ENCODE assay signal across 8 mouse cellular contexts in the genomic region with DNA sequence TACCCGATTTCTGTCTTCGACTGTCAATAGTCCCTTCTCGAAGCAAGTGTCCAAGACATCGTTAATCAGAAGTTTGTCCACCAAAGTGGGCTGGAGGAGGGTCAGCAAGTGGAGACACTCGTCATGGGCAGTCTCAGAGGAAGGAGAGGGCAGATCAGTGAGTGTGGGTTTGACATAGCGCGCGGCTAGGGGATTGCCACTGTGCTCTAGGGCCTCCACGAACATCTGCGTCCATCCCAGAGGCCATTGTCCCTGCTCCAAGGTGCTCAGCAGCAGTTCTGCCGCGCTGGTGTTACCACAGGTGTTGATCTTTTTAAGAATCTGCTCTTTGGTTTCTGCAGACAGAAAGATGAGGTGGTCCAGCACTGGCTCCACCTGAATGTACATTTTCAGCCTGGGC. TPM values are rescaled to one million over a fixed set of nuclear protein-coding genes. Genes with fewer than 3 reads are reported as not detected.
DNase-seq lines count a peak whose midpoint lies in the region; ATAC-seq lines count a peak whose summit lies in the region.

No protein-coding gene starts in this region.

- H3K4me3 ChIP-seq in forebrain, embryonic 11.5 days (ENCODE audit: low read depth, low read length): peak overlapping the region; percentile 42
- H3K4me3 ChIP-seq in hindbrain, embryonic 16.5 days (ENCODE audit: low read length): peak overlapping the region; percentile 53
- H3K4me3 ChIP-seq in liver, embryonic 15.5 days (replicated peaks): peak overlapping the region; percentile 82
- peak overlapping the region; percentile 43 for H3K4me3 ChIP-seq in neural tube, embryonic 13.5 days

- H3K4me2 ChIP-seq in forebrain, embryonic 11.5 days (ENCODE audit: low read depth, low read length, severe bottlenecking): peak overlapping the region; percentile 70
- H3K4me2 ChIP-seq in hindbrain, embryonic 16.5 days (ENCODE audit: low read length): peak overlapping the region; percentile 94
- H3K4me2 ChIP-seq in liver, embryonic 15.5 days: peak overlapping the region; percentile 87
- H3K4me2 ChIP-seq in neural tube, embryonic 13.5 days: peak overlapping the region; percentile 77

- peak overlapping the region; percentile 60 for H3K9ac ChIP-seq in forebrain, embryonic 11.5 days (ENCODE audit: low read length)
- peak overlapping the region; percentile 66 for H3K9ac ChIP-seq in hindbrain, embryonic 16.5 days (ENCODE audit: low read depth, low read length)
- H3K9ac ChIP-seq in liver, embryonic 15.5 days: peak overlapping the region; percentile 70
- peak overlapping the region; percentile 62 for H3K9ac ChIP-seq in neural tube, embryonic 13.5 days

- H3K4me1 ChIP-seq in forebrain, embryonic 11.5 days (replicated peaks; ENCODE audit: control insufficient read depth, insufficient read depth, low read length): no peaks in the 10 kb centered on the region; the same call in 1 of the 2 replicates
- peaks cover 14% of the 10 kb centered on the region for H3K4me1 ChIP-seq in hindbrain, embryonic 16.5 days (ENCODE audit: control insufficient read depth, insufficient read depth, low read depth, low read length)
- H3K4me1 ChIP-seq in liver, embryonic 15.5 days (replicated peaks): peaks cover 26% of the 10 kb centered on the region
- peaks cover 21% of the 10 kb centered on the region for H3K4me1 ChIP-seq in neural tube, embryonic 13.5 days (replicated peaks)

- H3K9me3 ChIP-seq in forebrain, embryonic 11.5 days (ENCODE audit: control insufficient read depth, low read length): no peaks in the 10 kb centered on the region
- H3K9me3 ChIP-seq in hindbrain, embryonic 16.5 days (ENCODE audit: control insufficient read depth, low read length): no peaks in the 10 kb centered on the region
- H3K9me3 ChIP-seq in liver, embryonic 15.5 days (replicated peaks): no peaks in the 10 kb centered on the region
- H3K9me3 ChIP-seq in neural tube, embryonic 13.5 days: no peaks in the 10 kb centered on the region

- no peaks in the 10 kb centered on the region for H3K36me3 ChIP-seq in forebrain, embryonic 11.5 days (ENCODE audit: control insufficient read depth, insufficient read depth, low read length)
- no peaks in the 10 kb centered on the region for H3K36me3 ChIP-seq in hindbrain, embryonic 16.5 days (ENCODE audit: control insufficient read depth, insufficient read depth, low read length)
- H3K36me3 ChIP-seq in liver, embryonic 15.5 days (replicated peaks): no peaks in the 10 kb centered on the region
- H3K36me3 ChIP-seq in neural tube, embryonic 13.5 days: no peaks in the 10 kb centered on the region

- peak; percentile 49 for ATAC-seq in forebrain, embryonic 11.5 days (replicated peaks; ENCODE audit: low FRiP score)
- ATAC-seq in hindbrain, embryonic 16.5 days: no peak; the same call in 1 of the 2 replicates
- peak; percentile 58 for ATAC-seq in liver, embryonic 15.5 days (ENCODE audit: insufficient read depth)
- ATAC-seq in neural tube, embryonic 13.5 days (ENCODE audit: low read depth): peak; percentile 19; the same call in 1 of the 2 replicates

- no peaks in the 10 kb centered on the region for H3K27me3 ChIP-seq in forebrain, embryonic 11.5 days (ENCODE audit: control insufficient read depth, insufficient read depth, low read length)
- peaks cover 3% of the 10 kb centered on the region; the same call in 1 of the 2 replicates for H3K27me3 ChIP-seq in hindbrain, embryonic 16.5 days (replicated peaks; ENCODE audit: control insufficient read depth, insufficient read depth, low read length)
- H3K27me3 ChIP-seq in liver, embryonic 15.5 days: no peaks in the 10 kb centered on the region
- peaks cover 22% of the 10 kb centered on the region for H3K27me3 ChIP-seq in neural tube, embryonic 13.5 days

- peak; percentile 8 for DNase-seq in kidney, adult 11 months
- DNase-seq in kidney, adult 9 months: no peak
- peak; percentile 60 for DNase-seq in forebrain, embryonic 11.5 days (ENCODE audit: low spot score)
- DNase-seq in c-Kit-positive CD71-positive TER-119-positive erythroid progenitor cells, embryonic 14.5 days (ENCODE audit: low spot score): no peak
- DNase-seq in ovary, adult 18-20 months (ENCODE audit: low spot score): no peak

- no peak overlapping the region for H3K27ac ChIP-seq in forebrain, embryonic 11.5 days (ENCODE audit: low read depth, low read length)
- no peak overlapping the region for H3K27ac ChIP-seq in hindbrain, embryonic 16.5 days (ENCODE audit: low read depth, low read length)
- peak overlapping the region; percentile 79 for H3K27ac ChIP-seq in liver, embryonic 15.5 days (replicated peaks)
- no peak overlapping the region for H3K27ac ChIP-seq in neural tube, embryonic 13.5 days (replicated peaks)

- WGBS in forebrain, embryonic 11.5 days: 31% methylated on average over 12 of the region's 12 CpGs
- 36% methylated on average over 12 of the region's 12 CpGs for WGBS in hindbrain, embryonic 16.5 days
- 20% methylated on average over 12 of the region's 12 CpGs for WGBS in liver, embryonic 15.5 days (ENCODE audit: insufficient replicate concordance)
- 33% methylated on average over 12 of the region's 12 CpGs for WGBS in neural tube, embryonic 13.5 days

RNA-seq across cellular contexts. Expression of gene Ifih1, which starts 0.6 kb away (rescaled TPM):
- 1.1 and 1.5 TPM in 2 replicates for polyA plus RNA-seq in forebrain, embryonic 11.5 days (2014; fragmentation: Nextera tagmentation; extraction: Ambion mirVana)
- polyA plus RNA-seq in hindbrain, embryonic 16.5 days (2015; fragmentation: Nextera tagmentation; extraction: Ambion mirVana): 1.3 and 1.5 TPM in 2 replicates
- 3.3 and 4.8 TPM in 2 replicates for polyA plus RNA-seq in liver, embryonic 15.5 days (2015; fragmentation: Nextera tagmentation; extraction: Ambion mirVana)
- 0.74 and 0.77 TPM in 2 replicates for polyA plus RNA-seq in neural tube, embryonic 13.5 days (2015; fragmentation: Nextera tagmentation; extraction: Ambion mirVana)

RNA-seq across cellular contexts. Expression of gene Gca, which starts 18.6 kb away (rescaled TPM):
- polyA plus RNA-seq in forebrain, embryonic 11.5 days (2014; fragmentation: Nextera tagmentation; extraction: Ambion mirVana): 4.9 and 5.2 TPM in 2 replicates
- 4.4 and 4.9 TPM in 2 replicates for polyA plus RNA-seq in hindbrain, embryonic 16.5 days (2015; fragmentation: Nextera tagmentation; extraction: Ambion mirVana)
- polyA plus RNA-seq in liver, embryonic 15.5 days (2015; fragmentation: Nextera tagmentation; extraction: Ambion mirVana): 4.0 and 4.7 TPM in 2 replicates
- 2.1 and 2.2 TPM in 2 replicates for polyA plus RNA-seq in neural tube, embryonic 13.5 days (2015; fragmentation: Nextera tagmentation; extraction: Ambion mirVana)

Comparison
In these comparisons a context has a peak if more than half of its experiments do, and no peak if none do; other contexts are left out.
1. DNase-seq: peak in kidney, adult 11 months (single experiment) and forebrain, embryonic 11.5 days (single experiment); none in kidney, adult 9 months (single experiment), c-Kit-positive CD71-positive TER-119-positive erythroid progenitor cells, embryonic 14.5 days (single experiment) and ovary, adult 18-20 months (single experiment).
2. Peak in every context shown above with its lines, with median percentiles within 50 percentile points of each other: H3K4me2 ChIP-seq, H3K4me3 ChIP-seq and H3K9ac ChIP-seq.